Mouse (Mus musculus): Measurements from ENCODE around the gene Dnah2. TPM values are rescaled to one million over a fixed set of nuclear protein-coding genes. Genes with fewer than 3 reads are reported as not detected.

The Dnah2 gene
- total RNA-seq, 2 experiments from 2014 or later: 3.9 to 4.3 TPM

DNA sequence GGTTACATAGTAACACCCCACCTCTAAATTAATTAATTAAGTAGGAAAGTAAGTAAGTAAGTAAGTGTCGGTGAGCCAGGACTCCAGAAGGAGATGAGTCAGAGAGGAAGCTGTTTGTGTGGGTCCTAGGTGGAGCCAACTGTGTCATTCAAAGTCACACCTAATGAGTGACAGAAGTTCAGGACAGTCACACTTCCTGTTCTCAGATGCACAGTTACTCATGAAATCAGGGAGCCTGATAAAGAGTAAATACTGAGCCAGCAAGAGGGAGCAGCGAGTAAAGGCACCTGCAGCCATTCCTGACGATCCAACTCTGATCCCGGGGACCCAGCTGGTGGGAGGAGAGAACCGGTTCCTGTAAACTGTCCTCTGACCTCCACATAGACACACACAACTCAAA is 76.2 kb downstream of the Dnah2 start:
- no peak for DNase-seq (ENCODE audit: low spot score in 2 of 2)

DNA sequence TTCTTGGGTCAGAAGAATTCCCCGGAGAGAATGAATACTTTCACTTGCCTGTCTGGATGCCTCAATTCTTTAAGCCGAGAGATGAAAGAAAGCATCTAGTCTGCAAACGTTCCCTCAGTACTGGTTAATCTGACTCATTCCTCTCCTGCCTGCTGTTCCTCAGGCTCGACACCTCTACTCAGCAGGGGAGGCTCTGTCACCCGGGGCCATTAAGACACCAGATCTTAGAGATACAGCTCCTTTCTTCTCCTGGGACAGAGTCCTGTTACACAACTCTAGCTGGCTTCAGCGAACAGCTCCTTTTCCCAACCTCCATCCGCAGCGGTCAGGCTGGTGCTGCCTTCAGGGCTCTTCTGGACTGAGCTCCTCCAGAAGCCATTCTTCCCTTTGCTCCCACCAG is 77.4 kb downstream of the Dnah2 start:
- DNase-seq (ENCODE audit: low spot score in 2 of 2): no peak

DNA sequence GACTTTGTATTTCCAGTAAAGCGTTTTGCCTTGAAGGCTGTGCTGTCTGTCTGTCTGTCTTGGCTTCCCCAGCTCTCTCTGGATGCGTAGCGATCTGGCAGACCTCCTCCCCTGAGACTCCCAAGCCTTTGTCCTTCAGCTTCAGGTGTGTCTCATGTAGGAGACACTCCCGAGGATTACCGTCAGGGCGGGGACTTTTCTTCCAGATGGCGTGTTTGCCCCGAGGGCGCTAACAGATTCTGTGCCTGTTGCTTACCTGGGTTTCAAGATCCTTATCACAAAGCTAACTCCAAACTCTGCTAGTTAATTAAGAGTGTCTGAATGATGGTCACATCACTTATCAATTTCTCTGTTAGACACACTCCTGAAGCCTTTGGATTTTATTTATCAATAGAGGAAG is 79.6 kb downstream of the Dnah2 start:
- DNase-seq (ENCODE audit: low spot score in 2 of 2): no peak

DNA sequence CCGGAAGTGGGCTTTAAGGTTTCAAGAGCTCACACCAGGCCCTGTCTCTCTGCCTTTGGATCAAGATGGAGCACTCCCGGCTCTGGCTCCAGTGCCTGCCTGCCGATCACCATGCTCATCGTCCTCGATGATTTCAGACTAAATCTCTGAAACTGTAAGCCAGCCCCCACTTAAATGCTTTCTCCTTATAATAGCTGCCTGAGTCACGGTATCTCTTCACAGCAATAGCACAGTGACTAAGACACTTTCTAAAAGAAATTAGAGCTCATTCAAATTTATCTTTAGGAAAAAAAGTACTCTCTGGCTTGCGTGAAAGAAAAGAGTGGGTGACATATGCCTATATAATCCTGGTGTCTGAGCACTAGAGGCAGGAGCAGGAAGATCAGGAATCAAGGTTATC is 84.9 kb downstream of the Dnah2 start:
- no peak for DNase-seq (ENCODE audit: low spot score in 2 of 2)

DNA sequence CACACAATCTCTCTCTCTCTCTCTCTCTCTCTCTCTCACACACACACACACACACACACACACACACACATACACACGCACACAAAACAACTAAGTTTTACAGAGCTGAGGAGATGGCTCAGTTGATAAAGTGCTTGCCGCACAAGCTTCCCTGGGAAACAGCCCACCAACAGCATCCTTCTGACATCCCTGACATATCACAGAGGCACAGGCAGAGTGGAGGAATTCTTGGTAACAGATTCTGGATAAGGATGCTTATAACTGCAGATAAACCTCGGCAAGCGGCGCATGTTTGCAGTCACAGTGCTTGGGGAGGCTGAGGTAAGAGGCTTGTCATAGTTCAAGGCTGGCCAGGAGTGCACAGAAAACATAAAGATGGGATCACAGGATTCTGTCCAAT is 87.3 kb downstream of the Dnah2 start:
- no peak for DNase-seq (ENCODE audit: low spot score in 2 of 2)

DNA sequence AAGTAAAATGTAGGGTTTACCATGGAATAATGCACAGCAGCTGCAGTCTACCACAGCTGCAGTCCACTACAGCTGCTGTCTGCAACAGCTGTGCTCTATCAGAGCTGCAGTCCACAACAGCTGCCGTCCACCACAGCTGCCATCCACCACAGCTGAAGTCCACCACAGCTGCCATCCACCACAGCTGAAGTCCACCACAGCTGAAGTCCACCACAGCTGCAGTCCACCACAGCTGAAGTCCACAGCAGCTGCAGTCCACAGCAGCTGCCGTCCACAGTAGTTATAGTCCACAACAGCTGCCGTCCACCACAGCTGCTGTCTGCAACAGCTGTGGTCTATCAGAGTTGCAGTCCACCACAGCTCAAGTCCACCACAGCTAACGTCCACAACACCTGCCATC is 89.0 kb downstream of the Dnah2 start:
- no peak for DNase-seq (ENCODE audit: low spot score in 2 of 2)

DNA sequence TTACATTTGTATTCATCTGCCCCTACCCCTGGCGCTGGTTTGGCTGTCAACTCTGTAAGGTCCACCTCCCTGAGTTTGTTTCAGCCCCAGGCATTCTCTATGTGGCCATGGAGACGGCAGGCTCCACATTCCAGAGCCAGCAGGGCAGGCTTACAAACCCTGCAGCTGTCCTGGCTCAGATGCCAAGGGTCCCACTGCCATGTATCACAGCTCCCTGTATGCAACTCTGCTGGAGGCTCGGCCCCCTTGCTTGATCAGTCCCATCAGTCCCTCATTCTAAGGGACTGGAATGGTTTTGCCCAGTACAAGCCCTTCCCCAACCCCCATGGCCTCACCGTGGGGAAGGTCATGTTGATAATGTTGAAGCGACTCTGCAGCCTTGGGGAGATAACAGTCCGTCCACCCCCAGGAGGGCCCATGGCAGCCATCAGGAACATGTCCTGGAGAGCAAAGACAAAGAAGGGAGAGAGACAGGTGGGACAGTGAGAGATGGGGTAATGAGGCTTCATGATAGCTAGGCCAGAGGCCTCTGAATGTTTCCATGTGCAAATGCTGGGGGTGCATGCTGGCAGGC is 91.8 kb downstream of the Dnah2 start:
- DNase-seq (ENCODE audit: low spot score in 2 of 2): no peak

DNA sequence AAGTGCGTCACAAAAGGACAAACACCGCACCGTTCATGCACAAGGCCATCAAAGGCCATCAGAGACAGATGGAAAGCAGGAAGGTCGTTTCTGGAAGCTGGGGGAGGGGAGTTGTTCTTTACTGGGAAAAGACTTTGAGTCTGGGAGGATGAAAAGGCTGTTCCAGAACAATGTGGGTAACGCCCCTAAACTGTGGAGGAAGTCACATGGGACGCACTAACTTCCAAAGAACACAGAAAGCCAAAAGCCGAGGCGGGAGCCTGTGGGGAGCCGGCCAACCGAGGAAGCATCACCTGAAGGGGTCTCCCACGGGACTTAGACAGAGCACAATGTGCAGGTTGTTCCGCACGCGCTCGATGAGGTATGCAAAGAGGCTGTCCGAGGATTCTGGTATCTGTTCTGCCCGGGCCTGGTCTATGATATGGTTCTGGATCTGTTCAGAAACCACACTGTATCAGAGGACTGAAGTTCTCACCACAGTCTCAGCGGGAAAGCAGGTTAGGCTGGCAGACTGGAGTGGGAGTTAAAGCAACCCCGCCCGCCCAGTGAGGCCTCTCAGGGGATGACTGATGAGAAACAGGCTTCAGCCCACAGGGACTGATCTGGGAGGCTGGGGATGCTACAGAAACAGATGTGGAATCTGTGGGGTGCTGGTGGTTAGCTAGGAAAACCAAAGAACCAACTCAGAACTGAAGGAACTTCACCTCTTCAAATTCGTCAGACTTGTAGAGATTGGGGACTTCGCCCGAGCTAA is 96.6 kb downstream of the Dnah2 start:
- DNase-seq (ENCODE audit: low spot score in 2 of 2): no peak

DNA sequence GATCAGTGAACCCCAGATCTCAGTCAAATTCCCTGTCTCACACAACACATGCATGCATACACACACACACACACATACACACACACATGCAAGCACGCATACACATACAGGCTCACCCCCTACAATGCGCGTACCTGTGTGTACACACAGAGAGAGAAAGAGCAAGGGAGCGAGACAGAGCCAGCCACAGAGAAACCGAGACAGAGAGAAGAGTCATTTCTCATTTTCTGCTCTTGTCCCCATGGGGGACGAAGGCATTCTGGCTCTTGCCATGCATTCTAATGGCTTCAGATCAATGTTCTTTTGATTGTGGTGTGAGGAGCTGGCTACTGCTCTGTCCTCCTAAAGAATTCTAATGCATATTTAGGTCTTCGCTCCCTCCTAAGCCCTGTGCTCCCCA is 101.6 kb downstream of the Dnah2 start:
- no peak for DNase-seq (ENCODE audit: low spot score in 2 of 2)

DNA sequence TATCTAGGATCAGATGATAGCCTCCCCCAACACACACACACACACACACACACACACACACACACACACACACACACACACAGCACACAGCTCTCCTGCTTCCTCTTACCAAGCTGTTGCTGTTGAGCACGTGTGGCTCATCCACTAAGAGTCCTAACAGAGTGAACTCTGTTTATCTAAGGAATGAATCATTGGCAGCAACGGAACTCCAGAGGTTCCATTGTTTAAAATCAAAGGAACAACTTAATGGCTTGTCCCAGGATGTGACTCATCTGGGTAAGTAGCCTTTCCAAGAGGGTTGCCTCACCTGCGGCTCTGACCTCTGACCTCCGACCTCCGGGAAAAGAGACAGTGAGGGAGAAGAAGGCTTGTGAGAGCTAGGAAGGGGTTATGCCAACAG is 105.6 kb downstream of the Dnah2 start:
- DNase-seq (ENCODE audit: low spot score in 2 of 2): no peak

DNA sequence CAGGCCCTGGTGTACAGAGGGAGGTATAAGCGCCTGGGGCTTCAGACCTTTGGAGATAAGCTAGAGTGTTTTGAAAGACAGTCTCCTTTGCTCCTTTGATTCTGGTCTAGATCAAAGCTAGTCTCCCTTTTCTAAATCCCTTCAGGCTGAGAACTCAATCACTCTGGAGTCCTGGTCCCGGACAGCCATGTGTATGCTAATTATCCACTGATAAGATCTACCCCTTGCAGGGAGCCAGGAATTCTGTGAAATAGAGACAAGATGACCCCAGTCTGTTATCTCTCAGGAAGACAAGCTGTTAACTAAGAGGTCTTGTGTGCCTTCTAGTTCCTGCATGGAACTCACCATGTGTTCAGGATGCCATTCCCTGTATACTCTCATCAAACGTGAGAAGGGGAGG is 111.6 kb downstream of the Dnah2 start:
- DNase-seq (ENCODE audit: low spot score in 2 of 2): no peak

DNA sequence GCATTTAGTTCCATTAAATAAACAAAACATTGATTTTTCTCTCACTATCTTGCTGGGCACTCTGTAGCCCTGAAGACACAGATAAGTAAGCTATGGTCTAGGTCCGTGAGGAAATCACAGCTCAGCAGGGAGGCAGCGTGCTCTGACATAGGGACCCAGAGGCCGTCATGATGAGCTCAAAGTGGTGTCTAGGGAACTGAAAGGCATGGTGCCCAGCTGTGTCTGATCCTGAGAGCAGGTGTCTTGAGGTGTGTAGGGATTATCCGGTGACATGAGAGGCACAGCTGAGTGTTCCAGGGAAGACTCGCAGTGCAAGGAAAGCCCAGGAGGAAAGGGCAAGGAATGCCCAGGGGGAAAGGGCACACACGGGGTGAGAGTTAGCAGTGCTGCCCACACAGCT is 115.7 kb downstream of the Dnah2 start:
- no peak for DNase-seq (ENCODE audit: low spot score in 2 of 2)

DNA sequence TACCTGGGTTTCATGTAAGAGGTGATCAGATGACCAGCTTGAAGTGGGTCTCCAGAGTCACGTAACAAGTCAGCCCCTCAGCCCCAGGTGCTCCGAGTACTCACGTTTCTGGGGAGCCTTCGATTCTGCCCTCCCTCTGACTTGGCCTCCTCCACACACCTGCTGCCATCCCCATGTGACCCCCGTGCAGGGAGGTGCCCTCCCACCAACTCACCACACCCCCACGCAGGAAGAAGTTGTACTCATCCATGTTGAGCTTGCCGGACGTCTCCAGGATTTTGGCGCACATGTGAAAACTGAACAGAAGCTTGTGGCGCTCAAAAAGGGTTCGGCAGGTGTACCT is 116.3 kb downstream of the Dnah2 start:
- no peak for DNase-seq (ENCODE audit: low spot score in 2 of 2)

DNA sequence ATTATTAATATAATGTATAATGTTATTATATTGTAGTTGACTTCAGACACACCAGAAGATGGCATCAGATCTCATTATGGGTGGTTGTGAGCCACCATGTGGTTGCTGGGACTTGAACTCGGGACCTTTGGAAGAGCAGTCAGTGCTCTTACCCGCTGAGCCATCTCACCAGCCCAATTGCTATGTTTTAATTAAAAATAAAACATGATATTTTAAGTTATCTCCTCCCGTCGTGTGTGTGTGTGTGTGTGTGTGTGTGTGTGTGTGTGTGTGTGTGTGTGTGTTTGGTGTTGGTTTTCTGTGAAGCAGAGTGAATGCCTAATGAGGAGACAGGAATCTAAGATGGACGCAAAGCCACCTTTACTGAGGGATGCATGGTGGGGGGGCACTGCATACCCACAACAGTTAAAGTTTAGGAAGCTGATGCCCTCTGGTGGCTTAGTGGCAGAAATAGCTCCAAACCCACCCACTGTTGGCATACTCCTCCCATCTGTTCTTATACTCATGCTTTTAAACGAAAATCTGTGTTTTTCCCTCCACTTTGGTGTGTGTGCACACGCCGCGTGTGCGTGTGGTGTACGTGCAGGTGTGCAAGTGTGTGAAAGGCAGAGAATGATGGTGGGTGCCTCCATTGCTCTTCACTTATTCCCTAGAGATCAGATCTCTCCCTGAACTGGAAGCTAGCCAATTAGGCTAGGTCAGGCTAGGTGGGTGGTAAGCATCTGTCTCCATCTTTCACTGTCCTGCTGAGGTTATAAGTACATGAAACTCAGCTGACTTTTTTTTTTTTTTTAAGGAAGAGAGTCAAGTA is 116.9 kb downstream of the Dnah2 start:
- peak; percentile 59 to 86 for DNase-seq (ENCODE audit: low spot score in 2 of 2)

DNA sequence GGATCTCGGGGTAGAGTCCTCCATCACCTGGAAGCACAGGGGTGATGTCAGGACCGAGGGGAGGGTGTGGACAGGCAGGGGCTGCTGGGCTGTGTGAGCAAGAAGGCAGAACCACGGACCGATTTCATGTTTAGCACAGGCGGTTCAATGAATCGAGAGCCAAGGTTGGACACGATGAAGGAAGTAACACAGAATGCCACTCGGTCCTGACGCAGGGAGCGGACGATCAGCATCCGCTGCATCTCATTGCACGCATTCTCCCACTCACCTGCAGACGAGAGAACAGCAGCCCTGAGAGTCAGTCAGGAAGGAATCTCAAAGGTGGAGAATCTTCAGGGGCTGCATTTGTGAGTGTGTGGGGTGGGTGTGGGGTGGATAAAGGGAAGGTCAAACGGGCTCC is 118.3 kb downstream of the Dnah2 start:
- DNase-seq (ENCODE audit: low spot score in 2 of 2): no peak

DNA sequence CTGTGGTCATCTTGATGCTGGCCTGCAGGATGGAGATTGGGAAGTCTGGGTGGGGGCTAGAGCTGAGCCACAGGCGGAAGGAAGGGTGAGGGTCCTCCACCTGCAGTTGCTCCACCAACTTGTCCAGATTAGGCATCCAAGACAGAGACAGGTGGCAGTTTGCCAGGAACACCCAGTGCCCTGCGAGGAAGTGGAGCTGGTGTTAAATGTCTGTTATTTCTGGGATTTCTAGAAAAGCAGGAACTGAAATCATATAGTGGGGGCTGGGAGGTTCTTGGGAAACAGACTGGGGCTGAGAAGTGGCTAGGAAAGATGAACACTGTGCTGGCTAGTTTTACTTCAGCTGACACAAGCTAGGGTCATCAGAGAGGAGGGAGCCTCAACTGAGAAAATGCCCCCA is 119.6 kb downstream of the Dnah2 start:
- DNase-seq (ENCODE audit: low spot score in 2 of 2): no peak

DNA sequence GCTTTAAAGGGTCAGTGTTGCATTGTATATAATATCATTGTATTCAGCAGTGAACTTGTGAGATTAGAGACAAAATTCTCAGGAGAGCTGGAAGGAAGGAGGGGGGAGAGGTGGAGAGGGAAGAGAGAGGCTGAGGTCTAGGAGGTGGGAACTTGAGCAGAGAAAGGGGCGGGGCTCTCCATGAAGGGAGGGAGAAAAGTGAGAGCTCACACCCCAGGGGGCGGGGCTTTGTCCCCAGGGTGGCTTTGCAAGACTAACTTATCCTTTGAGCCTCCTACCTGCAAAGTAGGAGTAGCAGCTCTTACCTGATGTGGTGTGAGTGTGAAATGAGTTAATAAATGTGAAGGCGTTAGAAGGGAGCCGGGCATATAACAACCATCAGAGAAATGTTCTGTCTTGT is 120.2 kb downstream of the Dnah2 start:
- DNase-seq (ENCODE audit: low spot score in 2 of 2): no peak

DNA sequence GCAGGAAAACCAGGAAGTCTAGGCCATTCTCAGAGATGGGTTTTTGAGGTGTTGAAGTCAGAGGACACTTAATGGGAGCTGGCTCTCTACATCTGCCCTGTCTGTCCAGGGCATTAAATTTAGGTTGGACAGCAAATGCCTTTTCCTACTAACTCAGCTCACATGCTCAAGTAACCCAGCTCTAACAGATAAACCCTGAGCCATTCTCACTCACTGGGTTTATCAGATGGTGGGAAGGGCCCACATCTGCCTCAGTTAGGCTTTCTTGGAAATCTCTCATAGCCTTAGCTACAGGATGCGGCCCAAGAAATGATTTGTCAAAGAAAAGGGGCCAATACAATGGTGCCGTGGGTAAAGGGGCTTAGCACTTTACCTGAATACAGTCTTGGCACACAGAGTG is 122.7 kb downstream of the Dnah2 start:
- DNase-seq (ENCODE audit: low spot score in 2 of 2): no peak

DNA sequence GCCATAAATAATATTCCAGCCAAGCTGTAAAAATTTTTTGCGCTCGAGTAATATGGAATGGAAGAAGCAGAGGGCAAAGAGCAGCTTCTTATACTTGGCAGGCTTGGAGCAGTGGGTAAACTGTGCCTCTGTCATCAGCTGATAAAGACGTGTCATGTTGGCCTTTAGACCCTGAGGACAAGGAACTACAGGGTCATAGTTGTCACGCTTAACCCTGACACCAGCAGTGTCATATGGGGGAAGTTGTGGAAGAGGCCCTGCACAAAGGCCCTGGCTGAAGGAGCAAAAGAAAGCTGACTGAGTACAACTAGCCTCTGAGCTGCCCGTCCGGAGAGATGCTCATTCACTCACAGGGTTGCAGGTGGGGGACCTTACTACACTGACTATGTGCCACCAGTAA is 125.0 kb downstream of the Dnah2 start:
- DNase-seq (ENCODE audit: low spot score in 2 of 2): no peak

DNA sequence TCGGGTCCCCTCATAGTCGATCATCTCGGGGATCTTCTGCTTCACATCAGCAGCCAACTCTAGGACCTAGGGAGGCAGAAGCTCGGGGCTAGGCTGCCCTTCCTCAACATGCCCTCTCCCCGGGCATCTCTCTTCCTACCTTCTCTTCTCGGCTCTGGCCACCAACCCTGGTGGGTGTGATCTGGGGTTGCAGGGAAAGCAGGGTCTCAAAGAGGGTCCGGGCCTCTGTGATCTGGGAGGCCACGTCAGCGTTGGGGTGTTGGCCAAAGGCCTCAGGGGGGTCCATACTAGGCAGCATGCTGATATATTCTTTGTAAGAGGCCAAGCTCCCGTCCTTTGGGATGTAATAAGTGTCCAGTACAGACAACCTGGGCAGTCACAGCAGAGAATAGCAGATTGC is 126.1 kb downstream of the Dnah2 start:
- no peak for DNase-seq (ENCODE audit: low spot score in 2 of 2)

DNA sequence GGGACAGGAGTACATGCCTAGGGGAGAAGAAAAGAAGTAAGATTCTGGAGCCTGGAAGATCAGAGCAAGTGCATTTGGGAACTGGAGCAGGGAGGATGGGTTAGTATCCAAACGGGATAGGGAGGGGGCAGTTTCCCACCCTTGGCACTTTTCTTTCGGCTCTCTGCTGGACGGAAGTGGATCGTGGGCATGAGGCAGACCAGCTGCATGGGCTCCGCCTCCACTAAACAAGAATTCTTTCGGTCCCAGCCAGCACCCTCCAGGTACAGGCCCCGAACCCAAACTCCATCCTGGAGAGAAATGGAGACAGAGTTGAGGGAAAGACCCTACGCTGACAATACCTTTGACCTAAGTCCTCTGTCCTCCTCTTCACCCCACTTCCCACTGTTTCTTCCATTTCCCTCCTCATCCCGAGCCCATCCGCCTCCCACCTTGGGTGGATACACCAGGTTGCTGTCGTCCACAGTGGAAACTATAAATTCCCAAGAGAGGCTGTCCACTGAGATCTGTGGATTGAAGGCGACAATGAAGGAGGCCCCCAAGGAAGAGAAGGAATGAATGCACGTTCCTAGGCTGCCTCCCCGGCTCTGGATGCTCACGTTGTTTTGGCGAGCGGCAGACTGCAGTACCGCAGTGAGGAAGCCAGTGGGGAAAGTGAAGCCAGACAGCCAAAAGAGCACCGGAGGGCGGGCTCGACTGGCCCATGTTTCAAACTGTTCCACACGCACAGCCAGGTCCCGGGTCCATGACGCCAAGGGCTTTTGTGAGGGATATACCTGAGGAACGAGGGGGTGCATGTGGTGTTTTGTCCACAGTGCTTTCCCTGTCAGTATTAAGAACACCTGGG is 127.6 kb downstream of the Dnah2 start:
- no peak for DNase-seq (ENCODE audit: low spot score in 2 of 2)

DNA sequence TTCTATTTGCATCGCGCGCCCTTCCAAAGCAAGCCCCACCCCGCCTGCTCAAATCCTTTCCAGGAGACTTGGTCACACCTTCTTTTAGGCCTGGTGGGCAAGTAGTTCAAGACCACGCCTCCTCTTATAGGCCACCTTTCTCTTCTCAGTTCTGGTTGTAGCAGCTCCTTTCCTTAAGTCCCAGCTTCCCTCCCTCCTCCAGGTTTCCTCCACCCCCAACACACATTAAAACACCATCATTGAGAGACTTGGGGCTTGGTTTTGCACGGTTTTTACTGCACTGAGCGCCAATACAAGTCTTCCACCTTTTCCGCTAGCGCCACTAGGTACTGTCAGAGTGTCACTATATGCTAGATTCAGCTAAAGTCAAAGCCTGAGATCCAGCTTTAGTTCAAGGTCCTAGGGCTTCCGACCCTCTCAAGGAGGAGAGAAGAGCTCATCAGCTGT is 128.3 kb downstream of the Dnah2 start:
- no peak for DNase-seq (ENCODE audit: low spot score in 2 of 2)
